Comparison of ENCODE assay signal across 8 mouse cellular contexts in the genomic region with DNA sequence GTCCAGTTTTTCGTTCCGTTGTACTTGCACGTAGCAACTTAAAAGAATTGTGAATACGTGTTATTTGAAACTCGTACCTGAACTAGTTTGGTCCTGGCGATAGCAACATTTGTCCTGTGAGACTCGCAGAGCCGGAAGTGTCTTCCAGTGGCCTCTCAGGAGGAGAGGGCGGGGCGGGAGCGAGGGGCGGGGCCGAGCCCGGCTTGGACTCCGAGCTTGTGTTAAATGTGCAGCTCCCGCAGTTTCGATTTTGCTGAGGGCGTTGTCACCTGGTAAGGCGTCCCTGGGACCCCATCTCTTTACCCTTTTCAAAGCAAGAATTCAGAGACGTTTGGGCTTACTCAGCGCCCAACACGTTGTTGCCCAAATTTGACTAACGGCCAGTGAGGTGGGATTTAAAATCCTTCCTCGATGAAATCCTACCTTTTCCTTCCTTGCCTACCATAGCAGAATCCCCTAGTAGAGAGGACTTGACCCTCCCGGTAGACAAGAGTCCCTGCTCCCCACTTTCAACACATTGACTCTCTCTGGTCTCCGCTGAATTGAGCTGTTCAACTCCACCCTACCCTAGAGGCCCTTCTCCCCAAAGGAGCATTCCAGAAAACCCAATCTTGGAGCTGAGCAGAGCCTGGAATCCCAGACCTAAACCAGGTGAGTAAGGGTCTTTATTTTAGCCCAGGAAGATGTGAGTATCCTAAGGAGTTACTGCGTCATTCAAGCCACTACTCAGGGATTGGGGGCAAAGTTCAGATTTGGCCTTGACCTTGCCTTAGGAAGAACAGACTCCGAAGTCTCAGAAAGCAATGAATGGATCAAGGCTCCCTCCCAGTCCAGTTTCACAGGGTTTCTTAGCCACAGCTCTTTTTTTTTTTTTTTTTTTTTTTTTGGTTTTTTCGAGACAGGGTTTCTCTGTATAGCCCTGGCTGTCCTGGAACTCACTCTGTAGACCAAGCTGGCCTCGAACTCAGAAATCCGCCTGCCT. TPM values are rescaled to one million over a fixed set of nuclear protein-coding genes. Genes with fewer than 3 reads are reported as not detected.
DNase-seq lines count a peak whose midpoint lies in the region; ATAC-seq and TF ChIP-seq lines count a peak whose summit lies in the region.

A gene (plus strand): TSS at position 189 of the 982 bp plus-strand sequence.

- WGBS in embryonic facial prominence, embryonic 11.5 days: 15% methylated on average over 29 of the region's 31 CpGs
- WGBS in heart, embryonic 10.5 days: 20% methylated on average over 31 of the region's 31 CpGs
- WGBS in kidney, embryonic 14.5 days: 19% methylated on average over 30 of the region's 31 CpGs

- intact Hi-C loops in left cerebral cortex, adult 2 months (cut with DNase I): no loop called here
- intact Hi-C loops in left cerebral cortex, postnatal 36 days (cut with DNase I): no loop called here

- peak within 1 kb of the TSS; percentile 36 for H3K4me3 ChIP-seq in left cerebral cortex, adult 2 months
- peak within 1 kb of the TSS; percentile 24 for H3K4me3 ChIP-seq in embryonic facial prominence, embryonic 11.5 days (ENCODE audit: low read depth, low read length)
- peak within 1 kb of the TSS; percentile 58 for H3K4me3 ChIP-seq in heart, embryonic 10.5 days
- peak within 1 kb of the TSS; percentile 41 for H3K4me3 ChIP-seq in kidney, embryonic 14.5 days (ENCODE audit: low read length)

- H3K36me3 ChIP-seq in embryonic facial prominence, embryonic 11.5 days (replicated peaks; ENCODE audit: control insufficient read depth, insufficient read depth, low read depth, low read length): peaks cover 3% of the 10 kb centered on the region
- peaks cover 36% of the 10 kb centered on the region for H3K36me3 ChIP-seq in heart, embryonic 10.5 days
- peaks cover 31% of the 10 kb centered on the region for H3K36me3 ChIP-seq in kidney, embryonic 14.5 days (ENCODE audit: control insufficient read depth, insufficient read depth, low read length)

- no peak within 1 kb of the TSS for H3K27ac ChIP-seq in left cerebral cortex, adult 2 months
- H3K27ac ChIP-seq in embryonic facial prominence, embryonic 11.5 days (replicated peaks; ENCODE audit: low read depth, low read length): no peak within 1 kb of the TSS
- H3K27ac ChIP-seq in heart, embryonic 10.5 days: peak within 1 kb of the TSS; percentile 56
- H3K27ac ChIP-seq in kidney, embryonic 14.5 days (ENCODE audit: low read depth, low read length): no peak within 1 kb of the TSS

- no peaks in the 10 kb centered on the region for H3K27me3 ChIP-seq in embryonic facial prominence, embryonic 11.5 days (ENCODE audit: control insufficient read depth, insufficient read depth, low read length)
- no peaks in the 10 kb centered on the region for H3K27me3 ChIP-seq in heart, embryonic 10.5 days (ENCODE audit: insufficient read depth, poor library complexity, severe bottlenecking)
- no peaks in the 10 kb centered on the region for H3K27me3 ChIP-seq in kidney, embryonic 14.5 days (ENCODE audit: control insufficient read depth, insufficient read depth, low read length)

- peak within 1 kb of the TSS; percentile 37; the same call in 1 of the 2 replicates for H3K9ac ChIP-seq in embryonic facial prominence, embryonic 11.5 days (replicated peaks; ENCODE audit: low read length)
- peak within 1 kb of the TSS; percentile 49 for H3K9ac ChIP-seq in kidney, embryonic 14.5 days (ENCODE audit: low read depth, low read length)

- no peak for DNase-seq in left cerebral cortex, adult 2 months (ENCODE audit: extremely low spot score in 1 of 2, low spot score in 2 of 2)
- no peak for DNase-seq in left cerebral cortex, postnatal 36 days (ENCODE audit: low spot score in 2 of 2)
- peak; percentile 80 for DNase-seq in embryonic facial prominence, embryonic 11.5 days (ENCODE audit: low spot score)
- DNase-seq in heart, embryonic 10.5 days (ENCODE audit: low spot score): peak; percentile 93
- DNase-seq in lung, postnatal 25 days (ENCODE audit: low spot score): peak; percentile 68
- peak; percentile 75 for DNase-seq in retina, postnatal 1 day
- no peak for DNase-seq in right cerebral cortex, postnatal 14 days

- no peaks in the 10 kb centered on the region for H3K9me3 ChIP-seq in embryonic facial prominence, embryonic 11.5 days (replicated peaks; ENCODE audit: control insufficient read depth, low read length)
- no peaks in the 10 kb centered on the region for H3K9me3 ChIP-seq in heart, embryonic 10.5 days
- no peaks in the 10 kb centered on the region for H3K9me3 ChIP-seq in kidney, embryonic 14.5 days (ENCODE audit: control insufficient read depth, low read length)

- TF ChIP-seq CTCF in left cerebral cortex, adult 2 months (IDR thresholded peaks at IDR 0.05): no peak

- H3K4me1 ChIP-seq in embryonic facial prominence, embryonic 11.5 days (ENCODE audit: control insufficient read depth, insufficient read depth, low read length): no peaks in the 10 kb centered on the region
- H3K4me1 ChIP-seq in heart, embryonic 10.5 days: peaks cover 6% of the 10 kb centered on the region
- H3K4me1 ChIP-seq in kidney, embryonic 14.5 days (ENCODE audit: control insufficient read depth, insufficient read depth, low read length): no peaks in the 10 kb centered on the region

- H3K4me2 ChIP-seq in embryonic facial prominence, embryonic 11.5 days (ENCODE audit: low read depth, low read length): peak within 1 kb of the TSS; percentile 25
- H3K4me2 ChIP-seq in kidney, embryonic 14.5 days (replicated peaks; ENCODE audit: low read depth, low read length): peak within 1 kb of the TSS; percentile 56

- 0 out of 2 replicates have a peak, but pooled peaks have one; percentile 59 for ATAC-seq in embryonic facial prominence, embryonic 11.5 days (replicated peaks; ENCODE audit: insufficient number of reproducible peaks, low FRiP score, low TSS enrichment, low read depth)
- ATAC-seq in kidney, embryonic 14.5 days (ENCODE audit: low FRiP score, low TSS enrichment): peak; percentile 60; the same call in 1 of the 2 replicates

RNA-seq across cellular contexts. Expression of the gene that starts here (rescaled TPM):
- 1 to 10 TPM; 1.3 to 1.9 TPM for total RNA-seq in left cerebral cortex, adult 2 months (2021)
- 1 to 10 TPM; 1.2 to 1.6 TPM for total RNA-seq in left cerebral cortex, postnatal 36 days (2021)
- polyA plus RNA-seq in embryonic facial prominence, embryonic 11.5 days (2014; fragmentation: Nextera tagmentation; extraction: Ambion mirVana): 2.0 and 2.4 TPM in 2 replicates
- polyA plus RNA-seq in heart, embryonic 10.5 days (2016; fragmentation: Nextera tagmentation; extraction: Ambion mirVana): 2.7 and 3.0 TPM in 2 replicates
- 3.8 and 4.8 TPM in 2 replicates for polyA plus RNA-seq in kidney, embryonic 14.5 days (2014; fragmentation: Nextera tagmentation; extraction: Ambion mirVana)

Comparison
In these comparisons a context has a peak if more than half of its experiments do, and no peak if none do; other contexts are left out.
1. DNase-seq: peak in embryonic facial prominence, embryonic 11.5 days (single experiment), heart, embryonic 10.5 days (single experiment), lung, postnatal 25 days (single experiment) and retina, postnatal 1 day (single experiment); none in left cerebral cortex, adult 2 months (0 of 2), left cerebral cortex, postnatal 36 days (0 of 2) and right cerebral cortex, postnatal 14 days (single experiment).
2. Peak in every context shown above with its lines, with median percentiles within 50 percentile points of each other: H3K4me3 ChIP-seq.